Mouse (Mus musculus) heart, embryonic 14.5 days (tissue): ENCODE data around the gene D8Ertd738e. TPM values are rescaled to one million over a fixed set of nuclear protein-coding genes. Genes with fewer than 3 reads are reported as not detected.
A peak's percentile ranks its signal among the peaks of the same experiment; 100 is the strongest.

Experiments used
- ATAC-seq: fragments of 200-750 bp; cut with Nextera tagmentation; 2 replicates; pipeline ENCODE4 v1.8.0; 2017; ENCODE audit warnings: low read depth, moderate TSS enrichment; ENCODE audit not compliant: insufficient number of reproducible peaks, insufficient read depth, low FRiP score
- H3K27ac ChIP-seq, 2 experiments: fragments of 200-500 bp in 1 of 2; fragments of 300-500 bp in 1 of 2; sonication (generic) in 1 of 2; replicated peaks in 1 of 2; 2 replicates each; pipeline ENCODE4 v1.5.1; 2012 to 2014; ENCODE audit warnings: low read depth in 2 of 2, low read length in 2 of 2, control low read depth in 1 of 2, mild to moderate bottlenecking in 1 of 2, mixed read lengths in 1 of 2; ENCODE audit not compliant: control insufficient read depth in 1 of 2, insufficient read depth in 1 of 2
- H3K27me3 ChIP-seq: fragments of 300-500 bp; sonication (generic); 2 replicates; pipeline ENCODE4 v1.6.1; 2014; ENCODE audit warnings: mild to moderate bottlenecking, low read length, control low read depth; ENCODE audit not compliant: control insufficient read depth, insufficient read depth
- H3K36me3 ChIP-seq: fragments of 300-500 bp; sonication (generic); 2 replicates; pipeline ENCODE4 v1.6.1; 2014; ENCODE audit warnings: mild to moderate bottlenecking, control low read depth, low read length, mixed read lengths; ENCODE audit not compliant: control insufficient read depth, insufficient read depth
- H3K4me1 ChIP-seq, 2 experiments: fragments of 200-500 bp in 1 of 2; fragments of 300-500 bp in 1 of 2; sonication (generic) in 1 of 2; 2 replicates each; pipeline ENCODE4 v1.6.1; 2012 to 2014; ENCODE audit warnings: low read length in 2 of 2, control low read depth in 1 of 2, mixed read lengths in 1 of 2; ENCODE audit not compliant: control insufficient read depth in 2 of 2, insufficient read depth in 2 of 2
- H3K4me2 ChIP-seq: fragments of 300-500 bp; sonication (generic); 2 replicates; pipeline ENCODE4 v1.6.1; 2014; ENCODE audit warnings: mild to moderate bottlenecking, low read length
- H3K4me3 ChIP-seq, 2 experiments: fragments of 200-500 bp in 1 of 2; fragments of 300-500 bp in 1 of 2; sonication (generic) in 1 of 2; 2 replicates each; pipeline ENCODE4 v1.5.1; 2012 to 2014; ENCODE audit warnings: low read length in 2 of 2, mild to moderate bottlenecking in 2 of 2, control low read depth in 1 of 2, low read depth in 1 of 2, moderate library complexity in 1 of 2; ENCODE audit not compliant: control insufficient read depth in 1 of 2, insufficient read depth in 1 of 2
- H3K9ac ChIP-seq: fragments of 300-500 bp; sonication (generic); 2 replicates; pipeline ENCODE4 v1.6.1; 2014; ENCODE audit warnings: mild to moderate bottlenecking, low read length
- H3K9me3 ChIP-seq: fragments of 300-500 bp; sonication (generic); 2 replicates; pipeline ENCODE4 v1.6.1; 2016; ENCODE audit warnings: low read length, control low read depth; ENCODE audit not compliant: control insufficient read depth
- WGBS: fragments of 180-500 bp; shearing (Covaris S2); extraction: QIAGEN DNeasy Blood & Tissue Kit; methylation state at CpG from one replicate; pipeline ENCODE4 v1.1.7; 2014; 5-methylcytosine and 5-hydroxymethylcytosine counted together
- polyA plus RNA-seq: library from polyadenylated mRNA; unstranded; fragments of >200 nt; fragmentation: Nextera tagmentation; extraction: Ambion mirVana; gene quantifications from 2 replicates; pipeline ENCODE4 v1.2.1, GENCODE M21; 2014

Gene D8Ertd738e
- polyA plus RNA-seq, 1 experiment from 2014 or later: 400 TPM

- H3K27ac ChIP-seq: no peak overlapping the region
- no peaks in the 10 kb centered on the region for H3K9me3 ChIP-seq
- H3K4me3 ChIP-seq: no peak overlapping the region
- H3K36me3 ChIP-seq: peaks cover 92% of the 10 kb centered on the region
- H3K4me1 ChIP-seq: no peaks in the 10 kb centered on the region
- ATAC-seq: no peak
- H3K9ac ChIP-seq: no peak overlapping the region
- H3K4me2 ChIP-seq: no peak overlapping the region
- no peaks in the 10 kb centered on the region for H3K27me3 ChIP-seq
- WGBS: 94% methylated on average over 11 of the region's 11 CpGs
Observed at GRCm38 (mm10) chr8:84217206-84217605, 32.3 kb downstream of the D8Ertd738e start.

GRCm38 (mm10) chr8:84213277-84213676 is 36.2 kb downstream of the D8Ertd738e start:
- 86% methylated on average over 4 of the region's 4 CpGs for WGBS
- Histone ChIP-seq H3K4me1 (peaks cover 0 to 12% of the 10 kb centered on the region in 2 experiments; a peak in 2 of 4 replicates), H3K4me3 (no peak overlapping the region), H3K27me3 (no peaks in the 10 kb centered on the region), H3K9ac (no peak overlapping the region), H3K9me3 (no peaks in the 10 kb centered on the region), H3K27ac (no peak overlapping the region), H3K36me3 (peaks cover 93% of the 10 kb centered on the region), H3K4me2 (no peak overlapping the region)
- ATAC-seq: no peak

GRCm38 (mm10) chr8:84211881-84212563 is 37.5 kb downstream of the D8Ertd738e start:
- no peak for ATAC-seq
- Histone ChIP-seq H3K4me3 (no peak overlapping the region), H3K4me2 (no peak overlapping the region), H3K9ac (no peak overlapping the region), H3K27me3 (no peaks in the 10 kb centered on the region), H3K27ac (no peak overlapping the region), H3K4me1 (peaks cover 0 to 19% of the 10 kb centered on the region in 2 experiments; a peak in 3 of 4 replicates), H3K36me3 (peaks cover 86% of the 10 kb centered on the region), H3K9me3 (no peaks in the 10 kb centered on the region)
- WGBS: 87% methylated on average over 31 of the region's 31 CpGs

GRCm38 (mm10) chr8:84211202-84211601 is 38.3 kb downstream of the D8Ertd738e start:
- H3K27ac ChIP-seq: peak overlapping the region in 1 of 2 experiments; percentile 6; a peak in 2 of 4 replicates
- 72% methylated on average over 3 of the region's 3 CpGs for WGBS
- H3K9ac ChIP-seq: peak overlapping the region; percentile 18; the same call in 1 of the 2 replicates
- H3K27me3 ChIP-seq: no peaks in the 10 kb centered on the region
- no peak overlapping the region for H3K4me2 ChIP-seq
- peaks cover 87% of the 10 kb centered on the region for H3K36me3 ChIP-seq
- no peak overlapping the region for H3K4me3 ChIP-seq
- ATAC-seq: no peak
- no peaks in the 10 kb centered on the region for H3K9me3 ChIP-seq
- peaks cover 0 to 19% of the 10 kb centered on the region in 2 experiments; a peak in 3 of 4 replicates for H3K4me1 ChIP-seq

- Histone ChIP-seq H3K9me3 (no peaks in the 10 kb centered on the region), H3K9ac (no peak overlapping the region), H3K27me3 (no peaks in the 10 kb centered on the region), H3K4me3 (no peak overlapping the region), H3K27ac (0 out of 4 replicates have a peak overlapping the region, but pooled peaks of 1 of the 2 experiments have one; percentile 19), H3K4me1 (peaks cover 0 to 19% of the 10 kb centered on the region in 2 experiments; a peak in 3 of 4 replicates), H3K4me2 (0 out of 2 replicates have a peak overlapping the region, but pooled peaks have one; percentile 29), H3K36me3 (peaks cover 88% of the 10 kb centered on the region)
- WGBS: 56% methylated on average over 33 of the region's 34 CpGs
- ATAC-seq: peak; percentile 29
Observed at GRCm38 (mm10) chr8:84210167-84210791, 39.2 kb downstream of the D8Ertd738e start.

- H3K4me3 ChIP-seq: no peak overlapping the region
Observed at GRCm38 (mm10) chr8:84208381-84209380, 40.8 kb downstream of the D8Ertd738e start.

GRCm38 (mm10) chr8:84207811-84208210 is 41.7 kb downstream of the D8Ertd738e start:
- H3K27me3 ChIP-seq: no peaks in the 10 kb centered on the region
- peaks cover 8 to 31% of the 10 kb centered on the region in 2 experiments; a peak in 3 of 4 replicates for H3K4me1 ChIP-seq
- H3K36me3 ChIP-seq: peaks cover 73% of the 10 kb centered on the region
- H3K4me2 ChIP-seq: peak overlapping the region; percentile 23
- peak overlapping the region; percentile 64 to 79 for H3K27ac ChIP-seq
- 55% methylated on average over 7 of the region's 7 CpGs for WGBS
- peak overlapping the region; percentile 56 for H3K9ac ChIP-seq
- H3K4me3 ChIP-seq: no peak overlapping the region
- 0 out of 2 replicates have a peak, but pooled peaks have one; percentile 26 for ATAC-seq
- H3K9me3 ChIP-seq: no peaks in the 10 kb centered on the region

More at GRCm38 (mm10) chr8:84208381-84209380, 40.8 kb downstream of the D8Ertd738e start:
- Histone ChIP-seq H3K4me2 (peak overlapping the region; percentile 23; the same call in 1 of the 2 replicates), H3K27me3 (no peaks in the 10 kb centered on the region), H3K36me3 (peaks cover 82% of the 10 kb centered on the region), H3K9me3 (no peaks in the 10 kb centered on the region), H3K4me1 (peaks cover 4 to 26% of the 10 kb centered on the region in 2 experiments; a peak in 3 of 4 replicates), H3K9ac (peak overlapping the region; percentile 56), H3K27ac (peak overlapping the region; percentile 64 to 79; a peak in 3 of 4 replicates)
- ATAC-seq: no peak
- 68% methylated on average over 17 of the region's 17 CpGs for WGBS
